Mouse (Mus musculus) kidney, adult 2 months (tissue): ENCODE data around the gene Pacrg.

Experiments
- CTCF ChIP-seq: fragments of 200-500 bp; conservative IDR thresholded peaks from 2 replicates; pipeline ENCODE4 v1.5.1; 2011; ENCODE audit warnings: low read depth, mild to moderate bottlenecking, control low read depth, low read length, moderate library complexity, mixed read lengths; ENCODE audit not compliant: insufficient read depth, insufficient read length
- POLR2A ChIP-seq: fragments of 200-500 bp; IDR thresholded peaks from one replicate; pipeline ENCODE4 v1.6.1; 2011; ENCODE audit warnings: low read depth, low read length, control low read depth

DNA sequence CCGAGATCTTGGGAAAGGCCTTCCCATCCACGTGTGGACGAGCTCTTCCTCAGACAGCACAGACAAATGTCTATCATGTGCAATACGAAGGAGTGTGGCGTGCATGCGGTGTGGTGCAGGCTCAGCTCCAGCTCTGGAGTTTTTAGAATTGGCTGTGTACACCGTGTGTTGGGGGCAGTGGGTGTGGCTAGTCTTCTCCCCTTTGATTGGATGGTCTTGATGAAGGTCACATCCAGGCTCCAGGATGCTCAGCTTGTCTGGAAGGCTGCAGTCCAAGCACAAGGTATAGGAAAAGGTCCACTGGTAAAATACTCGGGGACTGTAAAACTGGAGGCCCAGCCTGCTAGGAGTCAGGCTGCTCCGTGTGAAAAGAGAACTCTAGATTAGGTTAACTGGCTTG lies 450.4 kb downstream of the Pacrg start:
- TF ChIP-seq CTCF: no peak
- TF ChIP-seq POLR2A: no peak
